Mouse (Mus musculus) hindbrain, embryonic 11.5 days (tissue): Measurements from ENCODE around the gene Mlycd. TPM values are rescaled to one million over a fixed set of nuclear protein-coding genes. Genes with fewer than 3 reads are reported as not detected.

Source experiments
- ATAC-seq: fragments of 200-750 bp; cut with Nextera tagmentation; 2 replicates; pipeline ENCODE4 v1.8.0; 2017; ENCODE audit warnings: mild to moderate bottlenecking, moderate TSS enrichment, moderate library complexity; ENCODE audit not compliant: low FRiP score
- DNase-seq: peaks from one replicate; pipeline ENCODE4 v3.0.0-alpha.2; 2015; ENCODE audit warnings: low spot score
- H3K27ac ChIP-seq: fragments of 300-500 bp; sonication (generic); 2 replicates; pipeline ENCODE4 v1.5.1; 2014; ENCODE audit warnings: mild to moderate bottlenecking, low read depth, low read length
- H3K27me3 ChIP-seq: fragments of 300-500 bp; sonication (generic); 2 replicates; pipeline ENCODE4 v1.6.1; 2014; ENCODE audit warnings: mild to moderate bottlenecking, low read length, moderate library complexity, mixed read lengths; ENCODE audit not compliant: control insufficient read depth, insufficient read depth
- H3K36me3 ChIP-seq: fragments of 300-500 bp; sonication (generic); 2 replicates; pipeline ENCODE4 v1.6.1; 2014; ENCODE audit warnings: mild to moderate bottlenecking, low read length, moderate library complexity, mixed read lengths; ENCODE audit not compliant: control insufficient read depth, insufficient read depth
- H3K4me1 ChIP-seq: fragments of 300-500 bp; sonication (generic); replicated peaks from 2 replicates; pipeline ENCODE4 v1.6.1; 2014; ENCODE audit warnings: low read length, mixed read lengths; ENCODE audit not compliant: control insufficient read depth, insufficient read depth
- H3K4me2 ChIP-seq: fragments of 300-500 bp; sonication (generic); replicated peaks from 2 replicates; pipeline ENCODE4 v1.6.1; 2014; ENCODE audit warnings: mild to moderate bottlenecking, low read depth, low read length
- H3K4me3 ChIP-seq: fragments of 300-500 bp; sonication (generic); 2 replicates; pipeline ENCODE4 v1.5.1; 2014; ENCODE audit warnings: low read depth, low read length
- H3K9ac ChIP-seq: fragments of 300-500 bp; sonication (generic); 2 replicates; pipeline ENCODE4 v1.6.1; 2014; ENCODE audit warnings: low read depth, low read length
- H3K9me3 ChIP-seq: fragments of 300-500 bp; sonication (generic); 2 replicates; pipeline ENCODE4 v1.6.1; 2016; ENCODE audit warnings: low read length; ENCODE audit not compliant: control insufficient read depth
- WGBS: fragments of 180-500 bp; shearing (Covaris S2); extraction: QIAGEN DNeasy Blood & Tissue Kit; methylation state at CpG from one replicate; pipeline ENCODE4 v1.1.7; 2014; 5-methylcytosine and 5-hydroxymethylcytosine counted together
- polyA plus RNA-seq: library from polyadenylated mRNA; unstranded; fragments of >200 nt; fragmentation: Nextera tagmentation; extraction: Ambion mirVana; gene quantifications from 2 replicates; pipeline ENCODE4 v1.2.1, GENCODE M21; 2014

Mlycd gene
- polyA plus RNA-seq, 1 experiment from 2014 or later, result 9.2 TPM

GRCm38 (mm10) chr8:119412735-119413498 is 18.2 kb downstream of the Mlycd start:
- no peaks in the 10 kb centered on the region for H3K4me1 ChIP-seq
- H3K4me2 ChIP-seq, result peak overlapping the region; percentile 38
- H3K27me3 ChIP-seq, result no peaks in the 10 kb centered on the region
- H3K9ac ChIP-seq, result peak overlapping the region; percentile 51; the same call in 1 of the 2 replicates
- peak; percentile 91 for DNase-seq
- H3K9me3 ChIP-seq, result no peaks in the 10 kb centered on the region
- WGBS, result 11% methylated on average over 18 of the region's 18 CpGs
- H3K27ac ChIP-seq, result no peak overlapping the region
- no peak overlapping the region for H3K4me3 ChIP-seq
- ATAC-seq, result peak; percentile 78
- no peaks in the 10 kb centered on the region for H3K36me3 ChIP-seq

GRCm38 (mm10) chr8:119413605-119414004 is 18.9 kb downstream of the Mlycd start:
- DNase-seq (no peak), ATAC-seq (no peak)
- no peaks in the 10 kb centered on the region for H3K36me3 ChIP-seq
- H3K4me3 ChIP-seq, result no peak overlapping the region
- 83% methylated on average over 10 of the region's 10 CpGs for WGBS
- no peaks in the 10 kb centered on the region for H3K9me3 ChIP-seq
- H3K27ac ChIP-seq, result no peak overlapping the region
- no peaks in the 10 kb centered on the region for H3K27me3 ChIP-seq
- no peak overlapping the region for H3K9ac ChIP-seq
- H3K4me2 ChIP-seq, result no peak overlapping the region
- no peaks in the 10 kb centered on the region for H3K4me1 ChIP-seq

GRCm38 (mm10) chr8:119420318-119420717 is 25.6 kb downstream of the Mlycd start:
- H3K9me3 ChIP-seq, result no peaks in the 10 kb centered on the region
- DNase-seq (no peak), ATAC-seq (no peak)
- no peaks in the 10 kb centered on the region; the same call in 1 of the 2 replicates for H3K4me1 ChIP-seq
- H3K9ac ChIP-seq, result no peak overlapping the region
- WGBS, result 73% methylated on average over 7 of the region's 7 CpGs
- H3K4me3 ChIP-seq, result no peak overlapping the region
- no peaks in the 10 kb centered on the region for H3K36me3 ChIP-seq
- no peaks in the 10 kb centered on the region for H3K27me3 ChIP-seq
- no peak overlapping the region for H3K4me2 ChIP-seq
- H3K27ac ChIP-seq, result no peak overlapping the region

GRCm38 (mm10) chr8:119421603-119422122 is 27.0 kb downstream of the Mlycd start:
- H3K9me3 ChIP-seq, result no peaks in the 10 kb centered on the region
- no peak overlapping the region for H3K4me3 ChIP-seq
- H3K36me3 ChIP-seq, result no peaks in the 10 kb centered on the region
- no peaks in the 10 kb centered on the region; the same call in 1 of the 2 replicates for H3K4me1 ChIP-seq
- H3K4me2 ChIP-seq, result no peak overlapping the region
- 64% methylated on average over 9 of the region's 9 CpGs for WGBS
- no peak overlapping the region for H3K27ac ChIP-seq
- ATAC-seq (no peak), DNase-seq (no peak)
- H3K9ac ChIP-seq, result no peak overlapping the region
- H3K27me3 ChIP-seq, result no peaks in the 10 kb centered on the region

GRCm38 (mm10) chr8:119422123-119422711 is 27.5 kb downstream of the Mlycd start:
- WGBS, result 68% methylated on average over 8 of the region's 9 CpGs
- no peaks in the 10 kb centered on the region for H3K9me3 ChIP-seq

GRCm38 (mm10) chr8:119423631-119424141 is 29.0 kb downstream of the Mlycd start:
- no peak for DNase-seq

More at GRCm38 (mm10) chr8:119422123-119422711, 27.5 kb downstream of the Mlycd start:
- ATAC-seq (no peak), DNase-seq (no peak)
- no peaks in the 10 kb centered on the region for H3K27me3 ChIP-seq
- no peak overlapping the region for H3K4me3 ChIP-seq
- H3K4me1 ChIP-seq, result no peaks in the 10 kb centered on the region; the same call in 1 of the 2 replicates
- no peak overlapping the region for H3K27ac ChIP-seq
- H3K9ac ChIP-seq, result no peak overlapping the region
- no peak overlapping the region for H3K4me2 ChIP-seq
- no peaks in the 10 kb centered on the region for H3K36me3 ChIP-seq

GRCm38 (mm10) chr8:119424199-119424733 is 29.6 kb downstream of the Mlycd start:
- H3K4me2 ChIP-seq, result no peak overlapping the region
- no peaks in the 10 kb centered on the region; the same call in 1 of the 2 replicates for H3K4me1 ChIP-seq
- no peak overlapping the region for H3K27ac ChIP-seq
- WGBS, result 88% methylated on average over 10 of the region's 10 CpGs
- H3K9ac ChIP-seq, result no peak overlapping the region
- DNase-seq (no peak), ATAC-seq (no peak)
- H3K27me3 ChIP-seq, result no peaks in the 10 kb centered on the region
- no peaks in the 10 kb centered on the region for H3K36me3 ChIP-seq
- H3K9me3 ChIP-seq, result no peaks in the 10 kb centered on the region
- no peak overlapping the region for H3K4me3 ChIP-seq

More at GRCm38 (mm10) chr8:119423631-119424141, 29.0 kb downstream of the Mlycd start:
- 69% methylated on average over 9 of the region's 9 CpGs for WGBS
- no peak overlapping the region for H3K4me2 ChIP-seq
- ATAC-seq, result no peak
- H3K36me3 ChIP-seq, result no peaks in the 10 kb centered on the region
- H3K27me3 ChIP-seq, result no peaks in the 10 kb centered on the region
- no peak overlapping the region for H3K4me3 ChIP-seq
- H3K27ac ChIP-seq, result no peak overlapping the region
- H3K4me1 ChIP-seq, result no peaks in the 10 kb centered on the region; the same call in 1 of the 2 replicates
- no peak overlapping the region for H3K9ac ChIP-seq
- no peaks in the 10 kb centered on the region for H3K9me3 ChIP-seq

DNA sequence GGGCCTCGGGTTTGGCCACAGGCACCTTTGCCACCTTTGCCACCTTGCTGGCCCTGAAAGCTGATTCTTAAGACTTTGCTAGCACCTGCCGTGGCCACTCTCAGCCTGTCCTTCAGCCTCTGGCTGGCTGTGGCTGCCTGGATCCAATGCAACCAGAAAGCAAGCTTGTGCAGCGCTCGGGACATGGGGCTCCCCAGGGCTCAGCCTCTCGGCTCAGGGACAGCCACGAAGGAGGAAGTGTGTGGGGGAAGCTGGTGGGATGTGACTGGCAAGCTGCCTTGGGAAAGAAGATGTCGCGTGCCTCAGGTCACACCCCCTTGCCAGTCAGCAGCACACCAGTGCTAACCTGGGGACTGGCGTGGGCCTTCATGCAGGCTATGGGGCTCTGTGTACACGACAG is 30.1 kb downstream of the Mlycd start:
- H3K4me1 ChIP-seq, result no peaks in the 10 kb centered on the region; the same call in 1 of the 2 replicates
- no peaks in the 10 kb centered on the region for H3K27me3 ChIP-seq
- H3K9me3 ChIP-seq, result no peaks in the 10 kb centered on the region
- 79% methylated on average over 10 of the region's 10 CpGs for WGBS
- no peak overlapping the region for H3K4me3 ChIP-seq
- H3K4me2 ChIP-seq, result no peak overlapping the region
- ATAC-seq, result no peak
- H3K9ac ChIP-seq, result no peak overlapping the region
- H3K36me3 ChIP-seq, result no peaks in the 10 kb centered on the region
- no peak for DNase-seq
- H3K27ac ChIP-seq, result no peak overlapping the region
